Mouse (Mus musculus) heart, postnatal 0 days (tissue): Measurements from ENCODE around the gene Myo15b.

Experiments
- CTCF ChIP-seq: IDR thresholded peaks from 2 replicates; pipeline ENCODE4 v1.5.1; 2016; ENCODE audit warnings: antibody characterized with exemption, control low read depth, low read depth
- EP300 ChIP-seq: IDR thresholded peaks from 2 replicates; pipeline ENCODE4 v1.6.1; 2016; ENCODE audit warnings: antibody characterized with exemption, low read depth

DNA sequence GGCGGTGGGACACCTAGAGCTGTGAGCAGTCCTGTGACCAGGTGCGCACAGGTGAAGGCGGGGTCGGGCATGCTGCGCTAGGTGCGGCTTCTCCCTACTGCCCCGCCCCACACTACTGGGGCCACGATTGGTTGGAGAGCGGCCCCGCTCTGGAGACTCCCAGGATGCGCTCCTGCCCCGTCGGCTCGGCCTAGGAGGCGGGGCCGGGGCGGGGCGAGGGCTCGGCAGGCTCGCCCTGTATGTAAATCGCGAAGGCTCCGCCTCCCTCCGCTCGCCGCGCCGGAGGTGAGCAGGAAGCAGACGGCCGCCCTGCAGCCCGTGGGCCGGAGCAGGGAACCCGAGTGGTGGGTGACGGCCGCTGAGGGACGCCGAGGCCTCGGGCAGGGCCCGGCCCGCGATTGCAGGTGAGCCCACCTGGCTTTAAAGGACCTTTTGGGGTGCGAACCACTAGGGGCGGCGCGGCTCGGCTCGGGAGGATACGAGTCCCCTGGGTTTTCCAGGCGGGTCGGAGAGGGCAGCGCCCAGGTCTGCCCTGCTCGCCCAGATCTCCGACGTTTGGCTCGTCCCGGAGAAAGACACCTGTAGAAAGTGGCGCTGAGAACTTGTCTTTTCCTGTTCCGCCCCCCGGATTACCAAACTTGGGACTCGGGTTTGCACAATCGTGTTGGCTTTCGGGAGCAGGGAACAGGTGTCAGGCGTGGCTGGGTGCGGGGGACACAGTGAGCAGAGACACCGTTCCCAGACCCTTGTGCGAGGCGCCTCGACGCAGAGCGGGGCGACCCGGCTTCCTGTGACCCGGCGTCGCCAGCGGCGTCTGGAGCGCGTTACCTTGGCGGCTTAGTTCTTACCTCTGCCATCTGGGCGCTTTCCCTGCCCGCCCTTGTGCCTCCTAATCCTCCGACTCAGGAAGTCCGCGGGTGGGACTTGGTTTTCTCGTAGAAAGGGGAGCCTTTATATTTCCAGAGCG, 34.1 kb upstream of the Myo15b start, which contains the start of gene Llgl2:
- TF ChIP-seq CTCF (no peak), EP300 (no peak)
